Mouse (Mus musculus) testis, postnatal 10 days (tissue): ENCODE results near the gene Gm21732.
"Not testable (repeated sequence)": the region's sequence is repeated elsewhere in the genome, so short reads cannot be mapped to it uniquely, and the experiment has no call there.

Experiments used
- DNase-seq: peaks from one replicate; pipeline ENCODE4 v3.0.0; 2021; ENCODE audit warnings: low spot score

Gene Gm21732

DNA sequence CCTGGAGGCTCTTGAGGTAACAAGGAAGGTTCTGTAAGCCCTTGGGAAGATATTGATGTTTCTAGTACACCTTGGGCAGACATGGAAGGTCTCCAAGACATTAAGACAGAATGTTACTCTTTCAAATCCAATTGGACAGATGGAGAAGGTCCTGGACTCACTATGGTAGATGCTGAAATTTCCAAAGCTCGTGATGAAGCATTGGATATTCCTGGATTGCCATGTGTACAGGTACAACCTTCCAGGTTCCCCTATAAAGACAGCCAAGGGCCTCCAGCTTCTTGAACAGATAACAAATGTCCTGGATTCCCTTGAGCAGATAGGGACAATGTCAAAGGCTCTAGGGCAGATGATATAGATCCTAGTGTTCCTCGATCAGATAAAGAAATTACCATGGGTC lies at the start of gene Gm21732:
Gm21732 (minus strand) TSS at position 101 of the 400 bp plus-strand sequence.
- DNase-seq: not testable (repeated sequence)
